Mouse (Mus musculus) MEL (cell line): Measurements from ENCODE around the gene Tmem186. TPM values are rescaled to one million over a fixed set of nuclear protein-coding genes. Genes with fewer than 3 reads are reported as not detected.

Experiments used
- DNase-seq: peaks from one replicate; pipeline ENCODE4 v3.0.0; 2011; ENCODE audit warnings: low read depth, low spot score
- H3K27ac ChIP-seq: 2 replicates; pipeline ENCODE4 v1.5.1; 2012; ENCODE audit warnings: low read depth, mild to moderate bottlenecking, control low read depth, low read length, moderate library complexity; ENCODE audit not compliant: control insufficient read depth
- H3K27me3 ChIP-seq, 2 experiments: fragments of 150-350 bp in 1 of 2; sonication (generic) in 1 of 2; 2 replicates each; pipeline ENCODE4 v1.6.1; 2012; ENCODE audit warnings: low read length in 2 of 2, mild to moderate bottlenecking in 2 of 2, improper control_type of control experiment in 1 of 2, moderate library complexity in 1 of 2; ENCODE audit not compliant: insufficient read depth in 2 of 2, control insufficient read depth in 1 of 2
- H3K36me3 ChIP-seq, 2 experiments: 2 replicates each; pipeline ENCODE4 v1.6.1; 2012 to 2014; ENCODE audit warnings: low read length in 2 of 2, improper control_type of control experiment in 1 of 2, inconsistent platforms in 1 of 2, mild to moderate bottlenecking in 1 of 2; ENCODE audit not compliant: insufficient read depth in 2 of 2, control insufficient read depth in 1 of 2
- H3K4me1 ChIP-seq, 2 experiments: fragments of 150-350 bp in 1 of 2; sonication (generic) in 1 of 2; 2 replicates each; pipeline ENCODE4 v1.6.1; 2012; ENCODE audit warnings: low read length in 2 of 2, improper control_type of control experiment in 1 of 2, mild to moderate bottlenecking in 1 of 2; ENCODE audit not compliant: insufficient read depth in 2 of 2, control insufficient read depth in 1 of 2
- H3K4me3 ChIP-seq, 2 experiments: fragments of 150-350 bp in 1 of 2; sonication (generic) in 1 of 2; 2 replicates each; pipeline ENCODE4 v1.5.1; 2012; ENCODE audit warnings: low read depth in 2 of 2, low read length in 2 of 2, mild to moderate bottlenecking in 2 of 2, moderate library complexity in 2 of 2, control low read depth in 1 of 2, improper control_type of control experiment in 1 of 2; ENCODE audit not compliant: control insufficient read depth in 1 of 2, insufficient read depth in 1 of 2
- H3K79me2 ChIP-seq: 2 replicates; pipeline ENCODE4 v1.6.1; 2012; ENCODE audit warnings: mild to moderate bottlenecking, low read length, moderate library complexity; ENCODE audit not compliant: control insufficient read depth, poor library complexity, insufficient read depth
- H3K9ac ChIP-seq: 2 replicates; pipeline ENCODE4 v1.6.1; 2012; ENCODE audit warnings: low read depth, mild to moderate bottlenecking, control low read depth, low read length, moderate library complexity; ENCODE audit not compliant: control insufficient read depth, poor library complexity, severe bottlenecking
- H3K9me3 ChIP-seq: fragments of 150-350 bp; sonication (generic); replicated peaks from 2 replicates; pipeline ENCODE4 v1.6.1; 2012; ENCODE audit warnings: mild to moderate bottlenecking, low read length, improper control_type of control experiment, moderate library complexity; ENCODE audit not compliant: insufficient read depth
- CHD1 ChIP-seq: IDR thresholded peaks from 2 replicates; pipeline ENCODE4 v1.6.1; 2012; ENCODE audit warnings: low read depth, mild to moderate bottlenecking, inconsistent platforms, low read length, improper control_type of control experiment
- E2F4 ChIP-seq: IDR thresholded peaks from 2 replicates; pipeline ENCODE4 v1.6.1; 2011; ENCODE audit warnings: low read depth, low read length, improper control_type of control experiment, borderline replicate concordance
- EP300 ChIP-seq, 2 experiments: IDR thresholded peaks; 2 replicates each; pipeline ENCODE4 v1.6.1; 2011; ENCODE audit warnings: improper control_type of control experiment in 2 of 2, low read length in 2 of 2, low read depth in 1 of 2, mild to moderate bottlenecking in 1 of 2
- GABPA ChIP-seq: IDR thresholded peaks from 2 replicates; pipeline ENCODE4 v1.6.1; 2012; ENCODE audit warnings: low read depth, mild to moderate bottlenecking, inconsistent platforms, low read length, improper control_type of control experiment, moderate library complexity
- HCFC1 ChIP-seq: IDR thresholded peaks from 2 replicates; pipeline ENCODE4 v1.6.1; 2012; ENCODE audit warnings: low read depth, mild to moderate bottlenecking, inconsistent platforms, low read length, improper control_type of control experiment, moderate library complexity
- NELFE ChIP-seq: IDR thresholded peaks from 2 replicates; pipeline ENCODE4 v1.6.1; 2011; ENCODE audit warnings: low read depth, low read length, improper control_type of control experiment
- POLR2A ChIP-seq, 2 experiments: IDR thresholded peaks; 2 replicates each; pipeline ENCODE4 v1.6.1; 2011 to 2012; ENCODE audit warnings: low read length in 2 of 2, mild to moderate bottlenecking in 2 of 2, control low read depth in 1 of 2, improper control_type of control experiment in 1 of 2, low read depth in 1 of 2, moderate library complexity in 1 of 2; ENCODE audit not compliant: control insufficient read depth in 1 of 2, insufficient read depth in 1 of 2, poor library complexity in 1 of 2
- POLR2AphosphoS2 ChIP-seq: IDR thresholded peaks from 2 replicates; pipeline ENCODE4 v1.6.1; 2011; ENCODE audit warnings: low read length, improper control_type of control experiment
- RAD21 ChIP-seq: IDR thresholded peaks from 2 replicates; pipeline ENCODE4 v1.6.1; 2011; ENCODE audit warnings: mild to moderate bottlenecking, low read depth, low read length, improper control_type of control experiment
- TAL1 ChIP-seq: IDR thresholded peaks from 2 replicates; pipeline ENCODE4 v1.6.1; 2012; ENCODE audit warnings: mild to moderate bottlenecking, inconsistent platforms, low read length, moderate library complexity, mixed read lengths
- ZKSCAN1 ChIP-seq: IDR thresholded peaks from 2 replicates; pipeline ENCODE4 v1.6.1; 2012; ENCODE audit warnings: low read depth, mild to moderate bottlenecking, inconsistent platforms, low read length, improper control_type of control experiment, moderate library complexity
- polyA plus RNA-seq, 2 experiments: library from polyadenylated mRNA; stranded (reverse) in 1 of 2; unstranded in 1 of 2; fragments of >175 nt in 1 of 2; fragments of >200 nt in 1 of 2; gene quantifications; 2 replicates each; pipeline versions ENCODE4 v1.2.1 to v1.2.4; 2012; ENCODE audit warnings: low replicate concordance in 2 of 2, low read depth in 1 of 2; ENCODE audit not compliant: insufficient read length in 2 of 2, insufficient read depth in 1 of 2, missing spikeins in 1 of 2
- total RNA-seq: library from RNA; depleted of rRNA; stranded (reverse); fragments of 300-350 nt; gene quantifications from 2 replicates; pipeline ENCODE4 v1.2.3, GENCODE M21; 2012

The Tmem186 gene
- total and polyA plus RNA-seq, 3 experiments: 18.9 to 99.9 (median 22.5) TPM

- Histone ChIP-seq H3K27me3 (no peaks in the 10 kb centered on the region), H3K27ac (no peak overlapping the region), H3K9me3 (no peaks in the 10 kb centered on the region), H3K4me3 (no peak overlapping the region), H3K36me3 (peaks cover 0 to 10% of the 10 kb centered on the region in 2 experiments; a peak in 3 of 4 replicates), H3K9ac (no peak overlapping the region), H3K4me1 (peaks cover 6 to 17% of the 10 kb centered on the region in 2 experiments), H3K79me2 (no peaks in the 10 kb centered on the region; the same call in 1 of the 2 replicates)
- DNase-seq: no peak
- TF ChIP-seq E2F4: no peak
- TF ChIP-seq GABPA: no peak
- no peak for TF ChIP-seq ZKSCAN1
- TF ChIP-seq EP300 (IDR thresholded peaks at IDR 0.05; ENCODE audit: low read depth in 1 of 2, low read length in 2 of 2): no peak
- no peak for TF ChIP-seq CHD1
- no peak for TF ChIP-seq RAD21
Observed at GRCm38 (mm10) chr16:8663022-8663421, 25.5 kb upstream of the Tmem186 start.

- 0 out of 4 replicates have a peak, but pooled peaks cover 0 to 4% of the 10 kb centered on the region in 2 experiments for H3K4me1 ChIP-seq
- peak; percentile 66; the same call in 1 of the 2 replicates for TF ChIP-seq POLR2AphosphoS2
- no peak for TF ChIP-seq TAL1
- TF ChIP-seq POLR2A (IDR thresholded peaks at IDR 0.05; ENCODE audit: control insufficient read depth in 1 of 2, insufficient read depth in 1 of 2, low read depth in 1 of 2, low read length in 2 of 2, poor library complexity in 1 of 2): peak in 1 of 2 experiments; percentile 37; a peak in 1 of 4 replicates
- DNase-seq: no peak
- no peaks in the 10 kb centered on the region for H3K27me3 ChIP-seq
- no peak overlapping the region for H3K9ac ChIP-seq
- H3K27ac ChIP-seq: no peak overlapping the region
- H3K79me2 ChIP-seq: no peaks in the 10 kb centered on the region
- peaks cover 0 to 3% of the 10 kb centered on the region in 2 experiments; a peak in 3 of 4 replicates for H3K36me3 ChIP-seq
- H3K4me3 ChIP-seq: no peak overlapping the region
- H3K9me3 ChIP-seq: no peaks in the 10 kb centered on the region
Observed at GRCm38 (mm10) chr16:8658764-8659163, 21.3 kb upstream of the Tmem186 start.

DNA sequence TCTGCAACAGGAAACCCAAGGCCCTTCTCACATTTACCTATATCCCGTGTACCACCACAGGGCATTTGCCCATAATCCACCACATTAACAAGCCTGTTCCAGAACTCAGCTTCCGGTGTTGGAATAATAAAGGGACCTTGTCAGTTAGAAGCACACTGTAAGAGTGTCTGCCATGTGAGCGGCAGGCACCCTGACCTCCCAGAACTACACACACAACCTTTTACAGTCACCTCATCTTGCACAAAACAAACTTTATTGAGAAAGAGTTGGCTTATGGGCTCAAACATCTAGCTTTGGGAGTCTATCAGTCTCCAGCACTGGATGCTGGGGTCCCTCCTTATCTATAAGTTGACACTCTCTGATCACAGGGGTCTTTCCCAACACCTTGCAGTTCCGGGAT is 20.8 kb upstream of the Tmem186 start:
- DNase-seq: no peak

More for the DNA sequence above, 20.8 kb upstream of the Tmem186 start:
- H3K9ac ChIP-seq: no peak overlapping the region
- peak; percentile 68 for TF ChIP-seq POLR2AphosphoS2
- no peak for TF ChIP-seq TAL1
- TF ChIP-seq POLR2A (IDR thresholded peaks at IDR 0.05; ENCODE audit: control insufficient read depth in 1 of 2, insufficient read depth in 1 of 2, low read depth in 1 of 2, low read length in 2 of 2, poor library complexity in 1 of 2): peak in 1 of 2 experiments; percentile 23; a peak in 1 of 4 replicates
- no peak for TF ChIP-seq HCFC1
- no peak for TF ChIP-seq NELFE
- no peaks in the 10 kb centered on the region for H3K27me3 ChIP-seq
- H3K9me3 ChIP-seq: no peaks in the 10 kb centered on the region
- no peak overlapping the region for H3K4me3 ChIP-seq
- 0 out of 4 replicates have a peak, but pooled peaks cover 0 to 4% of the 10 kb centered on the region in 2 experiments for H3K4me1 ChIP-seq
- no peak overlapping the region for H3K27ac ChIP-seq
- no peaks in the 10 kb centered on the region for H3K79me2 ChIP-seq
- peaks cover 0 to 3% of the 10 kb centered on the region in 2 experiments; a peak in 3 of 4 replicates for H3K36me3 ChIP-seq
